ENCODE assay signal across 19 mouse cellular contexts in genomic region chr1:193451471-193452135, GRCm38 (mm10).
DNase-seq lines count a peak whose midpoint lies in the region; ATAC-seq and TF ChIP-seq lines count a peak whose summit lies in the region.
"Had no signal": no experiment of that assay in that cellular context is flagged by ENCODE, and none has a peak within 500 bp of the region (broad histone marks: within the 10 kb centered on the region; RNA-seq: fewer than 3 reads in every experiment).

No protein-coding gene starts in this region.

- no peak overlapping the region for H3K9ac ChIP-seq in midbrain, embryonic 11.5 days (ENCODE audit: low read length)
- H3K9ac ChIP-seq in midbrain, postnatal 0 days (replicated peaks; ENCODE audit: low read length, poor library complexity, severe bottlenecking): no peak overlapping the region
- no peak overlapping the region for H3K9ac ChIP-seq in intestine, embryonic 15.5 days
- H3K9ac ChIP-seq in forebrain, embryonic 14.5 days (ENCODE audit: low read length): no peak overlapping the region
- H3K9ac ChIP-seq: forebrain, embryonic 15.5 days; heart, embryonic 15.5 days; neural tube, embryonic 13.5 days; stomach, embryonic 15.5 days had no signal

- H3K27me3 ChIP-seq in midbrain, embryonic 11.5 days (ENCODE audit: control insufficient read depth, insufficient read depth, low read length): no peaks in the 10 kb centered on the region
- H3K27me3 ChIP-seq in midbrain, postnatal 0 days (ENCODE audit: insufficient read depth, low read length): no peaks in the 10 kb centered on the region
- H3K27me3 ChIP-seq in intestine, embryonic 15.5 days (replicated peaks): no peaks in the 10 kb centered on the region
- H3K27me3 ChIP-seq in forebrain, embryonic 14.5 days (replicated peaks; ENCODE audit: control insufficient read depth, insufficient read depth, low read length): no peaks in the 10 kb centered on the region
- H3K27me3 ChIP-seq: forebrain, embryonic 15.5 days; heart, embryonic 15.5 days; neural tube, embryonic 13.5 days; stomach, embryonic 15.5 days had no signal

- no peak for TF ChIP-seq CTCF in midbrain, postnatal 0 days (IDR thresholded peaks at IDR 0.05)

- no peak overlapping the region for H3K4me2 ChIP-seq in midbrain, embryonic 11.5 days
- H3K4me2 ChIP-seq in midbrain, postnatal 0 days (ENCODE audit: low read depth, low read length, poor library complexity, severe bottlenecking): no peak overlapping the region
- H3K4me2 ChIP-seq in intestine, embryonic 15.5 days (replicated peaks): no peak overlapping the region
- no peak overlapping the region for H3K4me2 ChIP-seq in forebrain, embryonic 14.5 days (ENCODE audit: low read length)
- H3K4me2 ChIP-seq: forebrain, embryonic 15.5 days; heart, embryonic 15.5 days; liver, embryonic 11.5 days; neural tube, embryonic 13.5 days; stomach, embryonic 15.5 days had no signal

- no peak overlapping the region for H3K4me3 ChIP-seq in midbrain, embryonic 11.5 days (ENCODE audit: low read depth, low read length)
- no peak overlapping the region for H3K4me3 ChIP-seq in midbrain, postnatal 0 days (ENCODE audit: low read depth, low read length)
- no peak overlapping the region for H3K4me3 ChIP-seq in intestine, embryonic 15.5 days (replicated peaks)
- H3K4me3 ChIP-seq in forebrain, embryonic 14.5 days (ENCODE audit: low read depth, low read length): no peak overlapping the region
- H3K4me3 ChIP-seq: forebrain, embryonic 15.5 days; heart, adult 2 months; heart, embryonic 15.5 days; midbrain, embryonic 10.5 days; neural tube, embryonic 13.5 days; stomach, embryonic 15.5 days had no signal

- no peak overlapping the region for H3K27ac ChIP-seq in midbrain, embryonic 11.5 days (ENCODE audit: low read depth, low read length)
- H3K27ac ChIP-seq in midbrain, postnatal 0 days (ENCODE audit: low read depth, low read length): no peak overlapping the region
- no peak overlapping the region for H3K27ac ChIP-seq in intestine, embryonic 15.5 days
- H3K27ac ChIP-seq in forebrain, embryonic 14.5 days (ENCODE audit: low read depth, low read length): no peak overlapping the region
- H3K27ac ChIP-seq: forebrain, embryonic 15.5 days; heart, adult 2 months; heart, embryonic 15.5 days; midbrain, embryonic 10.5 days; stomach, embryonic 15.5 days had no signal

- H3K36me3 ChIP-seq in midbrain, embryonic 11.5 days (ENCODE audit: control insufficient read depth, insufficient read depth, low read length): no peaks in the 10 kb centered on the region
- H3K36me3 ChIP-seq in midbrain, postnatal 0 days (ENCODE audit: insufficient read depth, low read length): no peaks in the 10 kb centered on the region
- no peaks in the 10 kb centered on the region for H3K36me3 ChIP-seq in intestine, embryonic 15.5 days
- H3K36me3 ChIP-seq in forebrain, embryonic 14.5 days (ENCODE audit: control insufficient read depth, insufficient read depth, low read length): no peaks in the 10 kb centered on the region
- H3K36me3 ChIP-seq: forebrain, embryonic 15.5 days; heart, embryonic 15.5 days; midbrain, embryonic 10.5 days; neural tube, embryonic 13.5 days; stomach, embryonic 15.5 days had no signal

- peaks cover 3% of the 10 kb centered on the region; the same call in 1 of the 2 replicates for H3K4me1 ChIP-seq in midbrain, embryonic 11.5 days (ENCODE audit: control insufficient read depth, insufficient read depth, low read length)
- peaks cover 10% of the 10 kb centered on the region; the same call in 1 of the 2 replicates for H3K4me1 ChIP-seq in midbrain, postnatal 0 days (ENCODE audit: insufficient read depth, low read length)
- peaks cover 10% of the 10 kb centered on the region for H3K4me1 ChIP-seq in intestine, embryonic 15.5 days (replicated peaks)
- no peaks in the 10 kb centered on the region for H3K4me1 ChIP-seq in forebrain, embryonic 14.5 days (ENCODE audit: control insufficient read depth, insufficient read depth, low read length)

- 64% methylated on average over 4 of the region's 4 CpGs for WGBS in midbrain, embryonic 11.5 days
- WGBS in midbrain, postnatal 0 days: 60% methylated on average over 4 of the region's 4 CpGs
- 69% methylated on average over 4 of the region's 4 CpGs for WGBS in intestine, embryonic 15.5 days
- WGBS in forebrain, embryonic 14.5 days: 70% methylated on average over 4 of the region's 4 CpGs

- no peak for ATAC-seq in midbrain, embryonic 11.5 days (ENCODE audit: low FRiP score)
- no peak for ATAC-seq in midbrain, postnatal 0 days (ENCODE audit: low FRiP score)
- no peak for ATAC-seq in intestine, embryonic 15.5 days
- no peak for ATAC-seq in forebrain, embryonic 14.5 days
- ATAC-seq: forebrain, embryonic 15.5 days had no signal

- no peaks in the 10 kb centered on the region for H3K9me3 ChIP-seq in midbrain, embryonic 11.5 days (ENCODE audit: control insufficient read depth, low read length)
- no peaks in the 10 kb centered on the region for H3K9me3 ChIP-seq in midbrain, postnatal 0 days (ENCODE audit: low read length)
- no peaks in the 10 kb centered on the region for H3K9me3 ChIP-seq in intestine, embryonic 15.5 days
- H3K9me3 ChIP-seq in forebrain, embryonic 14.5 days (replicated peaks; ENCODE audit: control insufficient read depth, low read length): no peaks in the 10 kb centered on the region
- H3K9me3 ChIP-seq: forebrain, embryonic 15.5 days; heart, embryonic 15.5 days; midbrain, embryonic 10.5 days; neural tube, embryonic 13.5 days; stomach, embryonic 15.5 days had no signal

- DNase-seq in midbrain, embryonic 11.5 days (ENCODE audit: low spot score, missing footprints): peak; percentile 78
- DNase-seq in midbrain, postnatal 0 days (ENCODE audit: low spot score): no peak
- peak; percentile 89 for DNase-seq in NIH3T3 (ENCODE audit: low read depth)
- DNase-seq in adrenal gland, postnatal 36 days: peak; percentile 20 to 27
- no peak for DNase-seq in forebrain, embryonic 14.5 days (ENCODE audit: low spot score)
- no peak for DNase-seq in lung, postnatal 36 days
- DNase-seq: cerebellum, adult 11-12 months; gastrocnemius, postnatal 14 days; heart, adult 2 months; kidney, adult 11 months; lung, adult 18-20 months; lung, postnatal 4 days had no signal

Comparison
In these comparisons a context has a peak if more than half of its experiments do, and no peak if none do; other contexts are left out.
1. DNase-seq: peak in midbrain, embryonic 11.5 days (single experiment), NIH3T3 (single experiment) and adrenal gland, postnatal 36 days (2 of 2); none in midbrain, postnatal 0 days (single experiment), forebrain, embryonic 14.5 days (single experiment) and lung, postnatal 36 days (single experiment).